Mouse (Mus musculus) lung, adult 2 months (tissue): ENCODE results near the gene Ccdc9.
"Not testable (repeated sequence)": the region's sequence is repeated elsewhere in the genome, so short reads cannot be mapped to it uniquely, and the experiment has no call there.

Experiments used
- CTCF ChIP-seq: fragments of 200-500 bp; IDR thresholded peaks from 2 replicates; pipeline ENCODE4 v1.5.1; 2011; ENCODE audit warnings: mild to moderate bottlenecking, low read length, control low read depth; ENCODE audit not compliant: insufficient read depth
- POLR2A ChIP-seq: fragments of 200-500 bp; IDR thresholded peaks from 2 replicates; pipeline ENCODE4 v1.6.1; 2011; ENCODE audit warnings: low read depth, mild to moderate bottlenecking, control low read depth, low read length, borderline replicate concordance; ENCODE audit errors: extremely low read depth

DNA sequence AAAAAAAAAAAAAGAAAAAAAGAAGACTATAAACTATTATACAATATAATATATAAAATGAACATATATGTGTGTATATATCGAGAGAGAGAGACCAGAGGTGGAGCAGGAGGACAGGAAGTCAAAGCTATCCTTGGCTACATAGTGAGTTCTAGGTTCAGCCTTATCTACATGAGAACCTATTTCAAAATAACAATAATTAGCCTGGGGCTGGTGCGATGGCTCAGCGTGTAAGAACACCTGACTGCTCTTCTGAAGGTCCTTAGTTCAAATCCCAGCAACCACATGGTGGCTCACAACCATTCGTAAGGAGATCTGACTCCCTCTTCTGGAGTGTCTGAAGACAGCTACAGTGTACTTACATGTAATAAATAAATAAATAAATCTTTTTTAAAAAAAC is 30.6 kb downstream of the Ccdc9 start:
- not testable (repeated sequence) for TF ChIP-seq CTCF, POLR2A
